Mouse (Mus musculus) stomach, embryonic 14.5 days (tissue): ENCODE results near the gene Chchd10. TPM values are rescaled to one million over a fixed set of nuclear protein-coding genes. Genes with fewer than 3 reads are reported as not detected.
"Not testable (repeated sequence)": the region's sequence is repeated elsewhere in the genome, so short reads cannot be mapped to it uniquely, and the experiment has no call there.

Experiments used
- ATAC-seq: fragments of 200-750 bp; cut with Nextera tagmentation; 2 replicates; pipeline ENCODE4 v1.8.0; 2017; ENCODE audit warnings: low read depth, moderate TSS enrichment; ENCODE audit not compliant: insufficient number of reproducible peaks, insufficient read depth, low FRiP score
- H3K27ac ChIP-seq: fragments of 300-500 bp; sonication (generic); 2 replicates; pipeline ENCODE4 v1.5.1; 2014; ENCODE audit warnings: mild to moderate bottlenecking, low read length, moderate library complexity, mixed read lengths
- H3K27me3 ChIP-seq: fragments of 300-500 bp; sonication (generic); 2 replicates; pipeline ENCODE4 v1.6.1; 2014; ENCODE audit warnings: low read length, control low read depth, mixed read lengths; ENCODE audit not compliant: control insufficient read depth, insufficient read depth
- H3K36me3 ChIP-seq: fragments of 300-500 bp; sonication (generic); 2 replicates; pipeline ENCODE4 v1.6.1; 2014; ENCODE audit warnings: mild to moderate bottlenecking, control low read depth, low read length, moderate library complexity, mixed read lengths; ENCODE audit not compliant: control insufficient read depth, insufficient read depth
- H3K4me1 ChIP-seq: fragments of 300-500 bp; sonication (generic); 2 replicates; pipeline ENCODE4 v1.6.1; 2014; ENCODE audit warnings: low read length, control low read depth, mixed read lengths; ENCODE audit not compliant: control insufficient read depth, insufficient read depth
- H3K4me2 ChIP-seq: fragments of 300-500 bp; sonication (generic); replicated peaks from 2 replicates; pipeline ENCODE4 v1.6.1; 2014; ENCODE audit warnings: low read depth, low read length, control low read depth
- H3K4me3 ChIP-seq: fragments of 300-500 bp; sonication (generic); 2 replicates; pipeline ENCODE4 v1.5.1; 2014; ENCODE audit warnings: low read depth, low read length, control low read depth
- H3K9ac ChIP-seq: fragments of 300-500 bp; sonication (generic); replicated peaks from 2 replicates; pipeline ENCODE4 v1.6.1; 2014; ENCODE audit warnings: low read depth, mild to moderate bottlenecking, control low read depth, low read length, moderate library complexity, mixed read lengths
- H3K9me3 ChIP-seq: fragments of 300-500 bp; sonication (generic); 2 replicates; pipeline ENCODE4 v1.6.1; 2016; ENCODE audit warnings: low read depth, low read length, control low read depth; ENCODE audit not compliant: control insufficient read depth
- WGBS: fragments of 180-500 bp; shearing (Covaris S2); extraction: QIAGEN DNeasy Blood & Tissue Kit; methylation state at CpG from one replicate; pipeline ENCODE4 v1.1.7; 2014; 5-methylcytosine and 5-hydroxymethylcytosine counted together
- polyA plus RNA-seq: library from polyadenylated mRNA; unstranded; fragments of >200 nt; fragmentation: Nextera tagmentation; extraction: Ambion mirVana; gene quantifications from 2 replicates; pipeline ENCODE4 v1.2.1, GENCODE M21; 2014

Chchd10 gene
- polyA plus RNA-seq = 40.3 and 47.6 TPM in 2 replicates

DNA sequence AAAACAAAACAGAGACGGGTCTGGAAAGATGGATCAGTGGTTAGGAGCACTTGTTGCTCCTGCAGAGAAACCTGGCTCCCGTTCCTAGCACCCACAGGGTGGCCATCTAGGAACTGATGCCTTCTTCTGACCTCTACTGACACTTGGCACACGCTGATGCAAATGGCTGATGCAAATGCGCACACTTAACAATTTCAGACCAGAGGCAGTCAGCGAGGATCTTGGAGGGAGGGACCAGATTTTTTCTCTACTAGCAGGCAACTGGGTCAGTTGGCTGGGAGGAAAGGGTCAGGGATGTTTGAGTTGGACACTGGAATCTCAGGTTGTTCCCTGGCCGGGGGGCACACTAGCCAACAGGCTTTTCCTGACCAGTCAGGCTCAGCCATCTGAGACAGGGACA lies at the start of gene Chchd10:
Chchd10 (plus strand) TSS at position 240 of the 400 bp plus-strand sequence.
- H3K4me1 ChIP-seq = peaks cover 24% of the 10 kb centered on the region

DNA sequence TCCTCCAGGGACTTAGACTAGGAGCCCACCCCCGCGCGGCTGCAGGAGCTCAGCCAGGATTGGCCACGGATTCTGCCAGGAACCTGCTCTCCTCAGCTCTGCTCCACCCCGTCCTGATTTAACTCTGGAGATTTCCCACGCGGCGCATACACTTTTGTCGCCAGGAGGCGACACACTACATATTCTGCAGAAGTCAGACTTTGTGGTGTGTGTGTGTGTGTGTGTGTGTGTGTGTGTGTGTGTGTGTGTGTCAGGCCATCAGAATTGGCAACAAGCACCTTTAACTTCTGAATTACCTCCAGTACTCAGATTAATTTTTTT lies 49.7 kb upstream of the Chchd10 start:
- H3K4me2 ChIP-seq = no peak overlapping the region; the same call in 1 of the 2 replicates
- no peaks in the 10 kb centered on the region for H3K9me3 ChIP-seq
- ATAC-seq = peak; percentile 42; the same call in 1 of the 2 replicates
- peaks cover 14% of the 10 kb centered on the region; the same call in 1 of the 2 replicates for H3K4me1 ChIP-seq
- WGBS = 2% methylated on average over 10 of the region's 10 CpGs
- H3K4me3 ChIP-seq = no peak overlapping the region
- no peak overlapping the region for H3K9ac ChIP-seq
- no peaks in the 10 kb centered on the region for H3K27me3 ChIP-seq
- no peak overlapping the region for H3K27ac ChIP-seq
- H3K36me3 ChIP-seq = no peaks in the 10 kb centered on the region

More for the DNA sequence above, at the start of gene Chchd10:
- peak within 1 kb of the TSS; percentile 63 for H3K4me3 ChIP-seq
- H3K9ac ChIP-seq = peak within 1 kb of the TSS; percentile 83
- peak within 1 kb of the TSS; percentile 44; the same call in 1 of the 2 replicates for H3K27ac ChIP-seq
- ATAC-seq = no peak
- no peaks in the 10 kb centered on the region for H3K27me3 ChIP-seq
- H3K9me3 ChIP-seq = no peaks in the 10 kb centered on the region
- 31% methylated on average over 6 of the region's 6 CpGs for WGBS
- H3K4me2 ChIP-seq = peak within 1 kb of the TSS; percentile 91
- H3K36me3 ChIP-seq = no peaks in the 10 kb centered on the region

DNA sequence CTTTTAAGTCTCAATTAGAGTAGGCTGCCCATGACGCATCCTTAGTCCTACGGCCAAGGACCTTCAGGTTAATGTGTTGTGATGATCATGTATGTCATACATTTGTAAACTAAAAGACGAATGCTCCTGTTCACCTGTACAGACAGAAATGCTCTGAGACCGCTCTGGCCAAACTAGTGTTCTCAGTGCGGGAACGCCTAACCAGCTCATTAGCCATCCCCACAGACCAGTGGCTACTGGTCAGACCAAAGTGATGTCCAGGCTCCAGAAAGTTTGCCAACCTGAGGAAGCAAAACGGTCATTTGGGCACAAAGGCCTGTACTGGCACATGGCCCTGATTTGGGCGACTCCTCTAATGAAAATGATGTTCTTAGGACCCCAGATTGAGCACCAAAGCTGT lies 48.2 kb upstream of the Chchd10 start:
- Histone ChIP-seq H3K9me3 (no peaks in the 10 kb centered on the region), H3K27me3 (no peaks in the 10 kb centered on the region), H3K4me2 (no peak overlapping the region), H3K4me1 (peaks cover 14% of the 10 kb centered on the region; the same call in 1 of the 2 replicates), H3K4me3 (no peak overlapping the region), H3K27ac (no peak overlapping the region), H3K9ac (no peak overlapping the region), H3K36me3 (no peaks in the 10 kb centered on the region)
- no peak for ATAC-seq
- 88% methylated on average over 8 of the region's 8 CpGs for WGBS

DNA sequence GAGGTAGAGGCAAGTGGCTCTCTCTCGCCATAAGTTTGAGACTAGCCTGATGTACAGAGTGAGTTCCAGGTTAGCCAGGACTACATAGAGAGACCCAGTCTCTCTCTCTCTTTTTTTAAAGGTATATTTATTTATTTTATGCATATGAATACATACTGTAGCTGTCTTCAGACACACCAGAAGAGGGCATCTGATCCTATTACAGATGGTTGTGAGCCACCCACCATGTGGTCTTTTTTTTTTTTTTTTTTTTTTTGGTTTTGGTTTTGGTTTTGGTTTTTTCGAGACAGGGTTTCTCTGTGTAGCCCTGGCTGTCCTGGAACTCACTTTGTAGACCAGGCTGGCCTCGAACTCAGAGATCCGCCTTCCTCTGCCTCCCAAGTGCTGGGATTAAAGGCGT lies 45.4 kb upstream of the Chchd10 start:
- not testable (repeated sequence) for H3K4me2 ChIP-seq, ATAC-seq, H3K4me3 ChIP-seq, H3K27ac ChIP-seq, H3K9ac ChIP-seq, H3K27me3 ChIP-seq, H3K9me3 ChIP-seq, H3K4me1 ChIP-seq, H3K36me3 ChIP-seq
- WGBS = 86% methylated on average over 5 of the region's 5 CpGs

DNA sequence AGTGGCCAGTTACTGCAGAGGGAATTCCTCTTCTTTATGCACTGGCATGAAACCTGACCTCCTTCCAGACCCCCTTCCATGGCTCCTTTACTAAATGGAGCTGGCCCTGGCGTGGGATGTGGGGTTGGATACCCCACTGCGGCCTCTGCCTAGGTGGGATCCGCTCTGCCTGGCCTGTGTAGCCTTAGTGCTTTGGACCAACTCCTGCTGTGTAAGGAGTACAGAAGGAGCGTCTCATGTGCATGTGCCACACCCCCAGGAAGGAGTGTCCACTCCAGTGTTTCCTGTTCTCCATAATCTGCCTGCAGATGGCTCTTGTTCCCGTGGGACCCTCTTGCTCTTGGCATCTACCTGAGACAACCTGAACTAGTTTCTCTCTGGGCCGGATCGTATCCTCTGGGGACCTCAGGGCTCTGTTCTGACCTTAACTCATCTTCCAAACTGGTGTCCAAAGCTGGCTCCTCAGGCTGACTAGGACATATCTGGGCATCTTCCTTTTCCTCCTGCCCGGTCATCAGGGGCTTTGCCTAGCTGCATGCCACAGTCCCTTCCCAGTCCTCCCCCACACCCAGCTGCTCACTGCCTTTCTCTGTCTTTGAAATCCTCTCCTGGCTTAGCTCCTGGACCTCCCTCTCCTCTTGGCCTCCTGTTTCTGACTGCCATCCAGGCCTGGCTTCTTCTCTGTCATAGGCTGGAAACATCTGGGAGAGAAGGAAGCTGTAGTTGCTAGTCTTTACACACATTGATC lies 43.4 kb upstream of the Chchd10 start:
- ATAC-seq = no peak
- Histone ChIP-seq H3K36me3 (no peaks in the 10 kb centered on the region), H3K4me2 (no peak overlapping the region), H3K9me3 (no peaks in the 10 kb centered on the region), H3K9ac (no peak overlapping the region), H3K4me1 (peaks cover 9% of the 10 kb centered on the region; the same call in 1 of the 2 replicates), H3K4me3 (no peak overlapping the region), H3K27ac (no peak overlapping the region), H3K27me3 (no peaks in the 10 kb centered on the region)
- 43% methylated on average over 8 of the region's 8 CpGs for WGBS

DNA sequence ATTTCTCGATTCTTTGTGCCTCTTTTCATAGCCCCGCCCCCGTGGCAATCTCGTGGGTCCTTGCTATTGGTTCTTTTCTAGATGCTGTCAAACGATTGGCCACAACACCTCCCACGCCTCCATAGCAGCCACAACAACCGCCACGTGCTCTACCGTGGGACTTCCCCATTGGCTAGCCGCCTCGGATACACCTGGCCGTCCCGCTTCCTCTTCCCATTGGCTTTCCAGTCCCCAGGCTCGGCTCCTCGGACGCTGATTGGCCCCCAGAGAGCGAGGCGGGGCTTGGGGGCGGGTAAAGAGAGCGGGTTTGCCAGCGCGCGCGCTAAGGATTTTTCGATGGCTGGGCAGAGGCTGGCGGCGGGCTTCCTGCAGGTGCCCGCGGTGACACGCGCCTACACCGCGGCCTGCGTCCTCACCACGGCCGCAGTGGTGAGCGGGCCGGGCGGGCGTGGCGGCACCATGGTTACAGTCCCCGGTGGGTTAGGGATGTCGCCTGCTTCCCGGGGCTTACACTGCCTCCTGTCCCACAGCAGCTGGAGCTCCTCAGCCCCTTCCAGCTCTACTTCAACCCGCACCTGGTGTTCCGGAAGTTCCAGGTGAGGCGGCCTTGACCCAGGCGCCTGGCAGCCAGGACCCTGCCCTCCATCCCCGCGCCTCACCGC lies 39.7 kb upstream of the Chchd10 start, which contains the start of gene Derl3:
Derl3 (plus strand) TSS at position 325 of the 662 bp plus-strand sequence.
- ATAC-seq = peak; percentile 99
- Histone ChIP-seq H3K36me3 (peaks cover 28% of the 10 kb centered on the region), H3K27me3 (no peaks in the 10 kb centered on the region), H3K4me3 (peak within 1 kb of the TSS; percentile 33), H3K9ac (no peak within 1 kb of the TSS), H3K27ac (no peak within 1 kb of the TSS), H3K4me2 (peak within 1 kb of the TSS; percentile 82), H3K9me3 (no peaks in the 10 kb centered on the region), H3K4me1 (peaks cover 9% of the 10 kb centered on the region; the same call in 1 of the 2 replicates)
- WGBS = under 1% methylated on average over 50 of the region's 51 CpGs

DNA sequence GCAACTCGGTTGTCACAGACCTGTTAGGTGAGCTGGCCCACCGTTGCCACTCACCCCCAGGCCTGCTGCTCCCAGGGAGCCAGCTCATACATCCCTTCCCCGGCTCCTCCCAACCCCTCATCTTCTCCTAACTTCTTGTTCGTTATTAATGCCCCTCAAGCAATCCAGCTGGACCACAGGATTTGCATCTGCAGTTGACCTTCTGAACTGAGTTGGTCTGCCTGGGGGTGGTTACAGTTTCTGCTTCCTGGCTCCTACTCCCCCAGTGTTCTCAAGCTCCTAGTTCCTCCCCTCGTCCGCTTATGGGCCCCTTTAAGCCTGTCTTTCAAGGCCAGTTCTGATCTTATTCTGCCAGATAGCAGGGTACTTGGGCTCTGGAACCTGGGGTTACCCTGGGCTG lies 38.3 kb upstream of the Chchd10 start:
- 70% methylated on average over 6 of the region's 6 CpGs for WGBS
- H3K9me3 ChIP-seq = no peaks in the 10 kb centered on the region
- H3K4me3 ChIP-seq = no peak overlapping the region
- H3K27me3 ChIP-seq = no peaks in the 10 kb centered on the region
- no peak overlapping the region for H3K27ac ChIP-seq
- peaks cover 42% of the 10 kb centered on the region for H3K36me3 ChIP-seq
- H3K4me2 ChIP-seq = no peak overlapping the region
- H3K4me1 ChIP-seq = peaks cover 9% of the 10 kb centered on the region; the same call in 1 of the 2 replicates
- H3K9ac ChIP-seq = no peak overlapping the region
- no peak for ATAC-seq

DNA sequence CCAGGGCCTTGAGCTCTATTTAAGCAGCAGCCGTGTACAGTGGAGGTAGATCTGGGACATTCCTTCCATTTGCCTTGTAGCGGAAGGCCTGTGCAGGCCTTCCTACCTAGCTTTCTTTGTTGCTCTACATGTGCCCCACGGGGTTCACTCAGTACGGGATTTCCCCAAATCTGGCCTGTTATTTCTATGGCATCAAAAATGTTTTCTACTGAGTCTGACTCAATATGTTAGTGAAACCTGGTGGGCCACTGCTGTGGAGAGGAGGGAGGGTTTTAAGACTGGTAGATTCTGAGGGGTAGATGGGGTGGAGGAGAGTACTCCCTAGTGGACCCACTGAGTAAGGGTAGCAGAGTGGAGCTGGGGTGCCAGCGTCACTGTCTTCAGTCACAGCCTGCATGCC lies 37.2 kb upstream of the Chchd10 start:
- 93% methylated on average over 5 of the region's 5 CpGs for WGBS
- Histone ChIP-seq H3K36me3 (peaks cover 49% of the 10 kb centered on the region), H3K4me1 (peaks cover 9% of the 10 kb centered on the region; the same call in 1 of the 2 replicates), H3K27ac (no peak overlapping the region), H3K4me3 (no peak overlapping the region), H3K9me3 (no peaks in the 10 kb centered on the region), H3K4me2 (no peak overlapping the region), H3K27me3 (no peaks in the 10 kb centered on the region), H3K9ac (no peak overlapping the region)
- no peak for ATAC-seq
